Mouse (Mus musculus) C2C12 (cell line): ENCODE results near the gene Gskip. TPM values are rescaled to one million over a fixed set of nuclear protein-coding genes. Genes with fewer than 3 reads are reported as not detected.

Experiments
- H3K27me3 ChIP-seq: one replicate; pipeline ENCODE4 v1.6.1; 2011; ENCODE audit not compliant: control insufficient read depth, insufficient read depth, insufficient read length
- H3K36me3 ChIP-seq: one replicate; pipeline ENCODE4 v1.6.1; 2011; ENCODE audit not compliant: control insufficient read depth, insufficient read depth
- H3K4me3 ChIP-seq: one replicate; pipeline ENCODE4 v1.5.1; 2011; ENCODE audit warnings: mild to moderate bottlenecking, control low read depth; ENCODE audit not compliant: poor library complexity, insufficient read depth, severe bottlenecking
- H3K79me2 ChIP-seq: one replicate; pipeline ENCODE4 v1.6.1; 2011; ENCODE audit not compliant: control insufficient read depth, insufficient read depth
- H3K79me3 ChIP-seq: one replicate; pipeline ENCODE4 v1.6.1; 2011; ENCODE audit warnings: low read depth, control low read depth
- H3ac ChIP-seq: one replicate; pipeline ENCODE3; 2011; ENCODE audit warnings: low read depth; ENCODE audit not compliant: control insufficient read depth, insufficient read length
- CEBPB ChIP-seq: IDR thresholded peaks from one replicate; pipeline ENCODE4 v1.6.1; 2011; ENCODE audit warnings: low read depth, mild to moderate bottlenecking, control low read depth, moderate library complexity
- CTCF ChIP-seq: IDR thresholded peaks from one replicate; pipeline ENCODE4 v1.5.1; 2011; ENCODE audit not compliant: control insufficient read depth, insufficient read depth, insufficient read length
- FOSL1 ChIP-seq: IDR thresholded peaks from one replicate; pipeline ENCODE4 v1.8.0; 2011; ENCODE audit warnings: mild to moderate bottlenecking, low read length; ENCODE audit not compliant: poor library complexity, insufficient read depth, severe bottlenecking
- MAX ChIP-seq: IDR thresholded peaks from one replicate; pipeline ENCODE4 v1.6.1; 2011; ENCODE audit warnings: mild to moderate bottlenecking, control low read depth
- MYOD1 ChIP-seq: IDR thresholded peaks from one replicate; pipeline ENCODE4 v1.6.1; 2011; ENCODE audit warnings: low read depth; ENCODE audit not compliant: control insufficient read depth, insufficient read length
- MYOG ChIP-seq: IDR thresholded peaks from one replicate; pipeline ENCODE4 v1.6.1; 2011; ENCODE audit not compliant: control insufficient read depth, insufficient read length; ENCODE audit errors: extremely low read depth
- USF1 ChIP-seq: IDR thresholded peaks from one replicate; pipeline ENCODE4 v1.6.1; 2011; ENCODE audit warnings: low read depth, mild to moderate bottlenecking, control low read depth, moderate library complexity
- polyA plus RNA-seq: library from polyadenylated mRNA; unstranded; fragments of >200 nt; fragmentation: generic; extraction: Trizol; gene quantifications from one replicate; pipeline ENCODE4 v1.2.1, GENCODE M21; 2012; ENCODE audit warnings: missing spikeins

Gene Gskip
- polyA plus RNA-seq, 1 experiment: 15.8 TPM

DNA sequence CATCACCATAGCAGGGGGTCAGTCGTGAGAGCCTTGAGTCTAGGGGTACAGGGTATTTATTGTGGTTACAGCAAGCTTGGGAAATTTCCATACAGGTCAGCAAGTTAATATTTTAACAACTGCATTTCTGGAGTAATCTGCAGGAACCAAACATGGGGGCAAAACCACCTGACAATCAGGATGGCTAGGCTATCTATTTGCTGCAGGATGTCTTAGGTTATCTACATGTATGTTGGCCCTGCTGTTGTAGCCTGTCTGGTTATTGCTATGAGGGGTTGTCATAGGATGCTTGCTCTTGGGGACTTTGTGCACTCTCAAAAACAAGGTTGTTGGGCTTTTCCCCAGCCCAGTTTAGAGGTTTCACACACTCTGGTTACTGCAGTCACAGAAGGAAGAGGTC is 40.0 kb downstream of the Gskip start:
- Histone ChIP-seq H3ac (no peak overlapping the region), H3K79me3 (no peaks in the 10 kb centered on the region), H3K36me3 (no peaks in the 10 kb centered on the region), H3K4me3 (no peak overlapping the region), H3K79me2 (no peaks in the 10 kb centered on the region), H3K27me3 (peaks cover 9% of the 10 kb centered on the region)
- TF ChIP-seq CEBPB (no peak), MAX (no peak), FOSL1 (no peak), CTCF (no peak), MYOG (no peak), MYOD1 (no peak), USF1 (no peak)

GRCm38 (mm10) chr12:105725736-105726135 is 41.1 kb downstream of the Gskip start:
- no peak overlapping the region for H3K4me3 ChIP-seq
- peaks cover 7% of the 10 kb centered on the region for H3K27me3 ChIP-seq
- H3K79me2 ChIP-seq: no peaks in the 10 kb centered on the region
- H3ac ChIP-seq: no peak overlapping the region
- no peak for TF ChIP-seq FOSL1
- TF ChIP-seq CTCF: no peak
- TF ChIP-seq MYOD1: no peak
- no peak for TF ChIP-seq CEBPB
- TF ChIP-seq MYOG: no peak
- no peak for TF ChIP-seq USF1
- no peak for TF ChIP-seq MAX
- H3K36me3 ChIP-seq: no peaks in the 10 kb centered on the region
- H3K79me3 ChIP-seq: no peaks in the 10 kb centered on the region

DNA sequence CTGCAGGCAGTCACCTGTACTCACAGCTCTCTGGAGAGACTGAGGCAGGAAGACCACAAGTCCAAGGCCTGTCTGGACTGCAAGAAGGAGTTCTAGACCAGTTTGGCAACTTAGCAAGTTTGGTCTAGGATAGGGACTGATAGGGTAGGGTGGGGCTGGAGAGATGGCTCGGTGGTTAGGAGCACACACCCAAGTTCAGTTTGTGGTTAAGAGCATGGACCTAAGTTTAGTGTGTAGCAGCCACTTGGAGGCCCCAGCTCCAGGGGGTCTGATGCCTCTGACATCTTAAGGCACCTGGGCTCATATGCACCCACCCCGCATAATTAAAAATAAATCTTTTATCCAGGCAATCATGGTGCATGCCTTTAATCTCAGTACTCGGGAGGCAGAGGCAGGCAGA is 42.6 kb downstream of the Gskip start:
- H3ac ChIP-seq: no peak overlapping the region
- no peaks in the 10 kb centered on the region for H3K79me3 ChIP-seq
- TF ChIP-seq CEBPB (no peak), MYOD1 (no peak), CTCF (no peak), MYOG (no peak), MAX (no peak), FOSL1 (no peak), USF1 (no peak)

DNA sequence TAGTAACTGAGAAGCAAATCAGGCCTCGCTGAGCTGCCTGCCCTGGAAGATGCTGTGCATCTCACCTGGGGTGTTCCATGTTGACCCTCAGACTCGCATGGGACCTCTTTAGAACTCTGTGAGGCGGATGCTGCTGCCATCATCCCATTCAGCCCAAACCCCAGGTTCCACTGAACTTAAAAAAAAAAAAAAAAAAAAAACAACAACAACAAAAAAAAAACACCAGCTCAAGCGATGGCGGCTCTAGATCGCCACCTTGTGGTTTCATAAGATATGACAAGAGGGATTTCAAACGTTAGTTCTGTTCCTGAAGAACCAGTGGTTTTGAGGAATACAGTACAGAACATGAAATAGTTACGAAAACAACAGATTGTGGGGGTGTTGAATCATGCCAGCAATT is 43.3 kb downstream of the Gskip start:
- H3K4me3 ChIP-seq: no peak overlapping the region
- no peaks in the 10 kb centered on the region for H3K27me3 ChIP-seq
- no peaks in the 10 kb centered on the region for H3K79me2 ChIP-seq
- no peaks in the 10 kb centered on the region for H3K79me3 ChIP-seq
- no peak overlapping the region for H3ac ChIP-seq
- TF ChIP-seq USF1: no peak
- TF ChIP-seq FOSL1: no peak
- TF ChIP-seq MYOD1: no peak
- TF ChIP-seq CEBPB: no peak
- TF ChIP-seq CTCF: no peak
- no peak for TF ChIP-seq MYOG
- no peak for TF ChIP-seq MAX
- H3K36me3 ChIP-seq: no peaks in the 10 kb centered on the region

More for the DNA sequence above, 42.6 kb downstream of the Gskip start:
- no peaks in the 10 kb centered on the region for H3K36me3 ChIP-seq
- no peaks in the 10 kb centered on the region for H3K79me2 ChIP-seq
- no peak overlapping the region for H3K4me3 ChIP-seq
- H3K27me3 ChIP-seq: no peaks in the 10 kb centered on the region

- Histone ChIP-seq H3ac (no peak overlapping the region), H3K79me3 (no peaks in the 10 kb centered on the region), H3K36me3 (no peaks in the 10 kb centered on the region), H3K27me3 (no peaks in the 10 kb centered on the region), H3K79me2 (no peaks in the 10 kb centered on the region), H3K4me3 (no peak overlapping the region)
- TF ChIP-seq MYOG: no peak
- no peak for TF ChIP-seq FOSL1
- no peak for TF ChIP-seq USF1
- TF ChIP-seq CEBPB: no peak
- TF ChIP-seq MAX: no peak
- no peak for TF ChIP-seq MYOD1
- TF ChIP-seq CTCF: no peak
These were observed 46.3 kb downstream of the Gskip start for GRCm38 (mm10) chr12:105730851-105731460.
